Mouse (Mus musculus): ENCODE results near the gene Hira.
"Not testable (repeated sequence)": the region's sequence is repeated elsewhere in the genome, so short reads cannot be mapped to it uniquely, and the experiment has no call there.

Hira gene

GRCm38 (mm10) chr16:18921771-18922170 lies 44.9 kb downstream of the Hira start:
- DNase-seq (ENCODE audit: low read depth): no peak

DNA sequence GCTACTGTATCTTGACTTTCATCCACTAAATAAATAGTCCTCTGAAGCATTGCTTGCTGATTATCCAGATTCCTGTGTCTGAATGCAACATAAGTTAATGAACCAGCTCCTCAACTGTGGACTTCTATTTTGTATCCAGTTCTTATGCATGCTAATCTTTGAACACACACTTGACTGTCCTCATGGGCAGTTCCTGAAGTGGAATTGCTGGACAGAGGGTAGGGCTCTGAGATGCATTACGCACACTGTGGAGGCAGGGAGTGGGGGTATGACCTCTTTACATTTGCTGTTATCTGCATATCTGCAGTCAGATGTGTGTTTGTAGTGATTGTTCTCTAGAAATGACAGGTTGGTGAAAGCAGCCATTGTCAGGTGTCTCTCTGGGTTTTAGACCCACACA lies 51.1 kb downstream of the Hira start:
- no peak for DNase-seq (ENCODE audit: low read depth)

DNA sequence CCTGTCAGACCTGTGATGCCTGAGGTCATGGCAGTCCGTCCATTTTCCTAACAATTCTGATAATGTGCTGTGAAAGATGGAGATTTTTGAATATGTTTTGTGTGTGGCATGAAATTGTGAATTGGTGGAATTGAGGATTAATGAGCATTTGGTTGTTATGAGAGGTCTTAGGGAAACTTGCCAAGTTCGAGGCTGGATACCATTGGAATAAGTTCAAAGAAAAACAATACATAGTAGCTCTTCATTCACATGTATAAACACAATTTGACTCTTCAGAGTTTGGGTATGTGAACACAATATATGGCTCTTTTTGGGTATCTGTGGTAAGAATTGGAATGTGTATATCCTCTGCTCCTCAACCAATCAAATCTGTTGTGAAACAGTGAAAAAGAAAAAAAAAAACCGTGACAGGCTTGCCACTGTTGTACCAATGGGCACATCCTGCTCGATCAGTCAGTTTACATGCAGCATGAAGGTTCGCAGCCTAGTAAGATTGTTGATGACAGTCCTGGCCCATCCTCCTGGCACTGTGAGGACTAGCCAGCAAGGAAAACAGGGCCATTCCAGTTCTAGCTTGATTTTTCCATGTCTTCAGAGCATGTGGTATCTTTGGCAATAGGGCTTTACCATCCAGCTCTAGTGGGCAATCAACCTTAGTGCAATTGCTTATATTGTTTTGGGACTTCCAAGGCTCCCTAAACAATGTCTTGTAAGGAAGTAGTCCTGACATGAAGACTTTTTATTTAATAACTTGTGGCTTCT lies 61.7 kb downstream of the Hira start:
- no peak for DNase-seq (ENCODE audit: low read depth)

DNA sequence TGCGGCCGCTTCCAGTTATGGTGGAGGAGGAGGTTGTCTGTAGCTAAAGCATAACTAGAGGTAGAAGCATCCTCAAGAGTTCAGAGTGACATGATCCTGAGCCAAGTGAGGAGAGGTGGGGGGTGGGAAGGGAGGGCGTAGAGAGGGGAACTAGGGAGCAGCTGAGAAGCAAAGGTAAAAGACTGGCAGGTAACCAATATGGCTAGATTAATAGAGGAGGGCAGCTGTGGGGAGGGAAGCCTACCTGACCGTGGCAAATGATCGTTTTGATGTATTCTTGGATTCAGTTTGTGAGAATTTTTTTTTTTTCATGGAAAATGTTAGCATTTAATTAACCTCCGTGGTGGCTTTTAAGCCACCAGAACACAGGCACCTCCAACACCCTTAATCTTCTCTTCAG lies 67.1 kb downstream of the Hira start:
- DNase-seq (ENCODE audit: low read depth): no peak

DNA sequence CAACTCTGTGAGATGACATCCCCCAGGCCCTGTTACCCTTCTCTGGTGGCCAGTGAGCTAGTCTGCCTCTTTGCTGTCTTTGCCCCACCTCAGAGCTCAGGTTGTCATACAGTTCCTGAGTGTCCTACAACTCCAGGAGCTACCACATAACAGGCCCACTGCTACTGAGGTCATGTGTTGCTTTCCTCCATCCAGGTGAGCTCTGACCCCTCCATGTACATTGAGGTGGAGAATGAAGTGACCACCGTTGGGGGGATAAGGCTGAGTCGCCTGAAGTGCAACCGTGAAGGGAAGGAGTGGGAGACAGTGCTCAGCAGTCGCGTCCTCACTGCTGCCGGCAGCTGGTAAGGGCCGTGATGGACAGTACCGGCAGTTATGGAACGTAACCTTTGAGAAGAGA lies 72.1 kb downstream of the Hira start:
- DNase-seq (ENCODE audit: low read depth): no peak

DNA sequence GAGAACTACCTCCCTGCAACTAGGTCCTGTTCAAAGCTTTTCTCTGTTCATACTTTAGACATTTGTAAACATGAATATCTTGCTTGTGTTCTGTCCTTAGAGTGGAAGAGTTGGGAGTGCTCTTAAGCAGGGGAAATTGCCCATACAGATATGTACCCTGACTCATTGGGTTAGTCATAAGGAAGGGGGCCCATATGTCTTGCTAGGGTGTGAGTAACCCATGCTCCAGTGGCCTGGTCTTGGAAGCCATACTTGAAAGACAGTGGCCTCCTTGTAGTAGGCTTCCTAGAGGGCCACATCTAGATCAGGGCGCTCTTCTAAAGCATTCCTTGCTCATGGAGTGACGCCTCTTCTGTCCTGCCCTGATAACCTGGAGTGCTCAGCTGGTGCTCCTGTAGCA lies 73.5 kb downstream of the Hira start:
- no peak for DNase-seq (ENCODE audit: low read depth)

DNA sequence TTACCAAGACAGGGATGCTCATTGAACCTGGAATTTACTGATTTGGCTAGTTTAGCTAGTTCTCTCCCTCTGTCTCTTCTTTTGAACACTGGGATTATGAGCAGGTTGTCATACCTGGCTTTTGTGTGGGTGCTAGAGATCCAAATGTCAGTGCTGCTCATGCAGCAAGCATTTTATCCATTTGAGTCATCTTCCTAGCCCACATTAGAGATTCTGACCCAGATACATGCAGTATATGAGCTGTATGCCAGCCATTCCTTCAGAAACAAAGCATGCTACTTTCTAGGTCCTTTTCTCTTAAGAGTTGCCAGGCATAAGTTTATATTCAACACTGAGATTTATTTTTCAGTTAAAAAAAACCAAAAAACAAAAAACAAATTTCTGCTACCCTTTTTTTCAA lies 76.0 kb downstream of the Hira start:
- no peak for DNase-seq (ENCODE audit: low read depth)

- DNase-seq (ENCODE audit: low read depth): no peak
Observed at GRCm38 (mm10) chr16:18955070-18955469, 78.2 kb downstream of the Hira start.

- DNase-seq (ENCODE audit: low read depth): no peak
Observed at GRCm38 (mm10) chr16:18963486-18963885, 86.6 kb downstream of the Hira start.

DNA sequence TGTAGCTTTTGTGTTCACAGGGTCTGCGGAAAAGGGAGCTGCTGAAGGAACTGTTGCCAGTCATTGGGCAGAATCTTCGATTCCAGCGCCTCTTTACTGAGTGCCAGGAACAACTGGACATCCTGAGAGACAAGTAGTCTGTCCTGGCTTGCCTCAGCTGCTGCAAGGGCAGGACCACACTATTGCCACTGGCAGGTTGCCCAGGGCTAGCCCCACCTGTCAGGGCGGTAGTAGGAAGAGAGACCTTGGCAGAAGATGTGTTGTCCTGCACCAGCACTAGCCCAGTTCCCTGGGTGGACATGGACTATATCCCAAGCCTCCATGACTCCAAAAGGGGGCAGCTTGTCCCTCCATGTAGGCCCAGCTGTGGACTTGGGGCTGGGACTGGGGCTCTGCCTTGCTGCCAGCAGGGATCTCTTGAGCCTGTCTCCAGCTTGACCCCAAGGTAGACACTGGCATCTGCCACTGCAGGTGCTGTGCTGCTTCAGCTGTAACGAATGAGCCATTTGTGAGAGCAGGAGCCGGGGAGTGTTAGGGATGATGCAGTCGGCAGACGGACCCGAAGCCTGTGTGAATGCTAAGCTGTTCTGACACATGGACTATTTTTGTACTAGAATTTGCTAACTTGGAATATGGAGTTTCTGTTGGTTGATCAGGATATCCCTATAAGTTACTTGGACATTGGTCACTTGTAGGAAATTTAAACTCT lies 92.7 kb downstream of the Hira start:
- no peak for DNase-seq (ENCODE audit: low read depth)

DNA sequence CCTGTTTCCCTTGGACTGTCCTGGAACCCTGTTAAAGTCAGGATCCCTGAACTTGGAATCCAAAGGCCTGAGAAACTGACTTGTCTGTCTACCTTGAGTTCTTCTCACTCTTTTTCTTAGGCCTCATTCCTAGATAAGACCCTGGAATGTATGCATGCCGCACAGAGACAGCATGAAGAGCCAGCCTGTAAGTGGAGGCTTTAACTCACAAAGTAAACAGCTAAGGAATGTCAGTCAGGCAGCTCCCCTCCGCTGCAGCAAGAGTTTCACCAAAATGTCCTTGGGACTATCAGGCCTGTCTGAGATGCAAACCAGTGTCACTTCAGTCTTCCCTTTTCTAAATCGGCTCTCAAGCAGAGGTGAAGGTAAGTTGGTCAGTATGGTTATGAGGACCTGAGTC lies 94.0 kb downstream of the Hira start:
- DNase-seq (ENCODE audit: low read depth): no peak

GRCm38 (mm10) chr16:18975665-18976064 lies 98.8 kb downstream of the Hira start:
- DNase-seq (ENCODE audit: low read depth): not testable (repeated sequence)

DNA sequence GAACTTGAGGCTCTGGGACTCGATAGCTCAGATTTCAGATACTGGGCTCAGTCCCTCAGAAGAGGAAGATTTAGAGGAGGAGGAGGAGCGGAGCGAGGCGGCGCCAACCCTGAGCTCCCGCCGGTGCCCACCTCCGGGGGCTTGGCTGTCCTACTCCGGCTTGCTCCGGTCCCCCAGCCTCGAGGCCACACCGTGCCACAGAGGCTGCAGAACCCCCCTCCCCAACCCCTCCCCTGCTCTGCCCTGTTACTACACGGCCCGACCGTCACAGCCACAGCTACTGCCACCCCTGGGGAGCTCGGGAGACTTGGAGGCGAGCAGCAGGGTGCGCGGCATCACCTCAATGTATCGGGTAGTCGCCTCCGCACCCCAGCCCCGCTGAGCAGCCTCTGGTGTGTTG lies 99.5 kb downstream of the Hira start:
- DNase-seq (ENCODE audit: low read depth): no peak

GRCm38 (mm10) chr16:18986381-18986780 lies 109.5 kb downstream of the Hira start:
- DNase-seq (ENCODE audit: low read depth): no peak

GRCm38 (mm10) chr16:18986860-18987259 lies 110.0 kb downstream of the Hira start:
- no peak for DNase-seq (ENCODE audit: low read depth)

DNA sequence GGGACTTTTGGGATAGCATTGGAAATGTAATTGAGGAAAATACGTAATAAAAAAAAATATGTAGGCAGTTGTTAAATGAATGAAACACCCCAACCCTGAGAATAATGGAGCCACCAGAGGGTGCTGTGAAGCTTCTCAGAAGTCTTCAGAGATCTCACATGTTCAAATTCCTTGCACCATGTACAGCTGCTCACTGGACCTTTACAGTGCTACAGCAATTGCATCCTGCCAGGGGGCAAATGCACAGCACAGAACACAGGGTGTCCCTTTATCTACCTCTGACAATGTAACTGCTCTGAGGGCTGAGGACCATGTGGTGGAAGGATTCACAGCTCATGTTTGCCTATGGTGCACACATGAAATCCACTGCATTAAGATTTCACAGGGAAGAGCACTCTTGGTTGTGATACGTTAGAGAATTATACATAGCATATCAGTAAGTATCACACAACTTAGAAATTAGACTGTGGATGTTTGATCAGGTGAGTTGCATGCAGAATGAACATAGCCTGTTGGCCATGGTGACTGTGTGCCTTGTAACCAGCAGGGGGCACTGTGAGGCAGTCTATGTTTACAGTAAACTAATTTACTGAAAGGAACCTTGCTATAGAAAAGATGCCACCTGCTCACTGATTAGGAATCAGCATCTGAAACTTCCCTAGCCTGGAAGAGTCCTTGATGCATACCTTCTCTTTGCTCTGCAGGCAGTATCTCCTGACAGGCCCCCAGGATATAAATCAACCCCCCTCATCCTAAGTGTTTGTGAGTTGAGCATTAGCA lies 126.0 kb downstream of the Hira start:
- peak; percentile 54 for DNase-seq (ENCODE audit: low read depth)

DNA sequence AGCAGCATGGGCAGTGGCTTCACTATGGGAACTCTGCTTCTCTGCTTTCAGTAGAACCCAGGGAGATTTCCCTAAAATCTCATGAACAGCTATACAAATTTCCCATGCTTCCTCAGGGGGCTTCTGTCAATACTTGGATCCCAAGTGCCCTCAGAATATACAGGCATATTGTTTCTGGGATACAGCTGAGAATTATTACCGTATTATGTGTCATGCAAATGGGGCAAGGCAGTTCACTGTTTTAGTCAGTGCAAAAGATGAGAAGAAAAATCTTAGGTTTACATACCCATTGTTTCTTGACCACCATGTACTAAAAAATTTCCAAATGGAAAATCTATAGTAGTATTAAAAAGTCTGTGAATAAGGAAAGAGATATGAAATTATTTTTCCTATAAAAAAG lies 126.9 kb downstream of the Hira start:
- DNase-seq (ENCODE audit: low read depth): no peak

GRCm38 (mm10) chr16:19005298-19005697 lies 128.5 kb downstream of the Hira start:
- no peak for DNase-seq (ENCODE audit: low read depth)

DNA sequence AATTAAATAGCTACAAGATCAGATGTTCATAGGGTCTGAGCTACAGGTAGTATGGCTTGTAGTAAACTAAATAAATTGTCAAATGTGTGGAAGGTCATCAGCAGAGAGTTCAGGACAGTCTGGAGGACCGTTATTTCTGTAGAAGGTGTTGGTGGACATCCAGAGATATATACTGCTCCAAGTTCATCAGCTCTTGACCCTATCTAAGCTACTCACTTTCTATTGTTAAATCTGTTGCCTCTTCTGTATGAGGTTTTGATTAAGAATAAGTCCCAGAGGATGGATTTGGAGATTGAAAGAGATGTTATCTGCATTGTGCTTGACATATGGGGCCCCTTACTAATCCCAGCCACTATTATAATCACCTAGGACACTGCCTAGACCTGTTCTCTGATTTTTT lies 129.9 kb downstream of the Hira start:
- DNase-seq (ENCODE audit: low read depth): no peak

DNA sequence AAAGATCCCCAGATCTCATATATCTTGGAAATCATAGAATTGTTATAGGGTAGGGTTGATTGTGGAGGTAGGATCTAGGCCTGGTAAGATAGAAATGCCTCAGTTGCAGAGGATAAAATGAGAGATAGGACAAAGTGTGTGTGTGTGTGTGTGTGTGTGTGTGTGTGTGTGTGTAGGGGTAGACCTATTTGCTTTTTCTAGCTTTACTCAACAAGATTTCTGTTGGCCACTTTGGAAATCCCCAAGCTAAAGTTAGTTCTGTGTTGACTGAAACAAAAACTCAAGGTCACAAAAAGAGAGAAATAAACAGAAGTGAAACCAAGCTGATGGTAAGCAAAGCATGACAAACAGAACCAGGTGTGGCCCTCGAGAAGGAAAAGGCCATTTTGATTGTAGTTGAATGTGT lies 130.4 kb downstream of the Hira start:
- peak; percentile 40 for DNase-seq (ENCODE audit: low read depth)

DNA sequence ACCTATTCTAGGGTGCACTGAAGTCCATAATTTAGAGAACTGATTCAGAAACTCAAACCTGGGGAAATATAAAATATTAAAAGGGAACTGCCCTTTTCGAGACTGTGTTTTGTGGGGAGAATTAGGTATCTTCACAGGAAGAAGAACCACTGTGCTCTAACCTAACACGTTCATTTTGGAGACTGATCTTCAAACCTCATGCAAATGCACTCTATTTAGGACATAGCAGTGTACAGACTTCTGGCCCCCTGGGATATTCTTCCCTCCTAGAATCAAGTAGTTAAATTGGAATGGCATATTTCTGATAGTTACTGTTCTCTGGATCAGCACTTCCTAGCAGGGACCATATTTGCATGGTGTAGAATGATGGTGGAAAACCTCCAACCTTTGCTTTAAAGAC lies 133.9 kb downstream of the Hira start:
- no peak for DNase-seq (ENCODE audit: low read depth)

- DNase-seq (ENCODE audit: low read depth): no peak
Observed at GRCm38 (mm10) chr16:19013550-19013949, 136.7 kb downstream of the Hira start.

- DNase-seq (ENCODE audit: low read depth): no peak
Observed at GRCm38 (mm10) chr16:19014650-19015049, 137.8 kb downstream of the Hira start.
